Mouse (Mus musculus) cerebellum, adult 8-10 months (tissue): ENCODE data around the gene Per1.
A peak's percentile ranks its signal among the peaks of the same experiment; 100 is the strongest.

Source experiments
- DNase-seq: peaks from one replicate; pipeline ENCODE4 v3.0.0; 2022

Per1 gene

DNA sequence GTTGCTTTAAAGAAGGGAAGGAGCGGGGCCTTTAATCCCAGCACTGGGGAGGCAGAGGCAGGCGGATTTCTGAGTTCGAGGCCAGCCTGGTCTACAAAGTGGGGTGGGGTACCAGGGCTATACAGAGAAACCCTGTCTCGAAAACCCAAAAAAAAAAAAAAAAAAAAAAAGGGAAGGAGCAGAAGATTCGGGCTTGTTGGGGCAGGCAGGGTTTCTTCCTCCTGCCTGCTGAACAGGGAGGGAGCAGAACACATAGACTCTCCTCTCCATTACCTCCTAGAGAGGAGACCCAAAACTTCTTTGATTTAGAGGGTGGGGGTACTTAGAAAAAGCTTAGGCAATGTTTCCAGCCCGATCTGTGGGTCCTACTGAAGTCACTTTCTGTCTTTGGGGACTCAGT, 40.3 kb downstream of the Per1 start:
- no peak for DNase-seq

DNA sequence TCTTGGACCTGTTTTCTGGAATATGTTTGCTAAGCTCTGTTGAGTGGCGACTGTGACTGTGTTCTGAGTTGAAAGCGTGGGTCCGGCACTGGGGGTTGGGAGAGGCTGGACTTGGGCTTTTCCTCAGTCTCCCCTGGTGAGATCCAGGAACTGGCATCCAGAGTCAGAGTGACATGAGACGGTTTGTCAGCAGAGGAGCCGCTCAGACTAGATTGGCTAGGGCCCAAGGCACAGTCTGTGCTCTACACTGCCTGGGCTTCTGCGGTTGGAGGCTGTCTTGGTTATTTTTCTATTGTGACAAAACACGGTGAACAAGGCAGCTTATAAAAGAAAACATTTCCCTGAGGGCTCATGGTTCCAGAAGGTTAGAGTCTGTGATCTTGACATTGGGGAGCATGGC, 52.5 kb downstream of the Per1 start:
- no peak for DNase-seq

DNA sequence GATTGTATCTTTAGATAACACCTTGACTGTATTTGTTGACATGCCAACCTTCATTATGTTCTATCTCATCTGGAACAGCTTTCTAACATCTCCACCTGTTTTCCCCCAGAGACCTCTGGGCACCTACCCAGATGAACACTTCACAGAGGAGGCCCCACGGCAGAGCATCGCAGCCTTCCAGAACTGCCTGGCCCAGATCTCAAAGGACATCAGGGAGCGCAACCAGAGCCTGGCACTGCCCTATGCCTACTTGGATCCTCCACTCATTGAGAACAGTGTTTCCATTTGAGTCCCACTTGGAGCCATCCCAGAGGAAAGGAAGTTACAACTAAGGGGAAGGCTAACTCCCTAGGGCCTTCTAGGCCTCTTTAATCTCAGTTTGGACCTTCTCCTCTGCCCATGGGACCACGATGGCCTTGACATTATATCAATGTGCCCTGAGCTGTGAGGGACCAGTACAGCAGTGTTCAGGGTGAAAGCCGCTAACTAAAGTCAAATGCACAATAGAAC, 53.5 kb downstream of the Per1 start:
- DNase-seq: no peak

- no peak for DNase-seq
Observed at GRCm38 (mm10) chr11:69149728-69150127, 54.7 kb downstream of the Per1 start.

- DNase-seq: peak; percentile 73
Observed at GRCm38 (mm10) chr11:69150444-69150843, 55.4 kb downstream of the Per1 start.

DNA sequence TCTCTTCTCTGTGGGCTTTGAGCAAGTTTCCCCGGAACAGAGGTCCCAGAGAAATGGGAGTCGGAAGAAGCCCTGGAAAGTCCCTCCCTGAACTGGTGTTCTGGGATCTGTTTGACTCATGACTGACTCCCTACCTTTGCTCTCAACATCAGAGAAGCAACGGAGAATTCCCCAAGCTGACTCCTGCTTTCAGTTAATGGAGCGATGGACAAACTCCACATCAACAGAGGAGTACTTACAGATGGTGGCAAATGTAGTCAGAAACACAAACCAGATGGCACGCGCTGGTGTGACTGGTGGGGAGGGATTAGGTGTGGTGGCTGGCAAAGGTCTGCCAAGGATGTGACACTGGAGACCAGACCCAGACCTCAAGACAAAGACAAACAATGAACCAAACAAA, 56.0 kb downstream of the Per1 start:
- no peak for DNase-seq

- DNase-seq: no peak
Observed at GRCm38 (mm10) chr11:69153831-69154230, 58.8 kb downstream of the Per1 start.

- DNase-seq: no peak
Observed at GRCm38 (mm10) chr11:69155351-69155750, 60.3 kb downstream of the Per1 start.

GRCm38 (mm10) chr11:69156800-69157199, 61.8 kb downstream of the Per1 start, which contains the start of gene Alox12b:
Gene Alox12b (plus strand): TSS chr11:69156989.
- no peak for DNase-seq
